Mouse (Mus musculus): ENCODE results near the gene Serpinb1a.
A peak's percentile ranks its signal among the peaks of the same experiment; 100 is the strongest.

Serpinb1a gene

GRCm38 (mm10) chr13:32839314-32839713 lies 11.7 kb downstream of the Serpinb1a start:
- no peak for DNase-seq (ENCODE audit: extremely low spot score, low spot score)

GRCm38 (mm10) chr13:32834513-32834912 lies 16.5 kb downstream of the Serpinb1a start:
- DNase-seq (ENCODE audit: extremely low spot score, low spot score): no peak

DNA sequence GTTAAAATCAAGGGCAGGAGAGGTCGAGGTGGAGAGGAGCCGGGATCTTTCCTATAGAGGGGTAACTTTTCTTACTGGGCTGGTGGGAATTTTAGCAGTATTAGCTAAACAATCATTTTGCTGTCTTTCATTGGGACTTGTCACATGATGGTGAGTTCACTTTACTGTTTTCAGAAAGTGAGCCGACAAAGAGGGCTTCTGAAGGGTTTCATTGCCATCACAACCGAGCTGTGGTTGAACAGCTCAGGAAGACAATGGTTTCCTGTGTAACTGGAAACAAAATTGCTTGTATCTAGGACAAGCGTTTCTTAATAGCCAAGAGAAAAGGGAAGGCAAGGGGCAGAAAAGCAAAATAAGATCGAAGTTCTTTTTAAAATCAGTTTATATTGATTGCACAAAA lies 17.7 kb downstream of the Serpinb1a start:
- no peak for DNase-seq (ENCODE audit: extremely low spot score, low spot score)

DNA sequence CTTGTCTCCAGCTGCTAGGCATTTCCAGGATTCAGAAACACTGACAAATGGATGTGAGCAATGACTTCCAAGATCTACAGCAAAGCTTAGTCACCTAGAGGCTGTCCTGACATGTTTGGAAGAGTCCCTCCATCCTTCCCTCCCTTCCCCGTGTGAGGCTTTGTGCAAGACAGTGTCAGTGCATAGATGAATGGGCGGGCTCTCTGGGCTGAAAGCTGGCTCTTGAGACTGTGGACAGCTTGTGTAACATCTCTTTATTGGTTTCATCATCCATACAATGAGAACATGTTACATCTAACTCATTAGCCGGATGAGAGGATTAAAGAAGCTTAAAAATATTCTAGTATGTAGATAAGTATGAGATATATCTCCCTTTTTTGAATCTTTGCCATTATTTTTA lies 18.2 kb downstream of the Serpinb1a start:
- no peak for DNase-seq (ENCODE audit: extremely low spot score, low spot score)

DNA sequence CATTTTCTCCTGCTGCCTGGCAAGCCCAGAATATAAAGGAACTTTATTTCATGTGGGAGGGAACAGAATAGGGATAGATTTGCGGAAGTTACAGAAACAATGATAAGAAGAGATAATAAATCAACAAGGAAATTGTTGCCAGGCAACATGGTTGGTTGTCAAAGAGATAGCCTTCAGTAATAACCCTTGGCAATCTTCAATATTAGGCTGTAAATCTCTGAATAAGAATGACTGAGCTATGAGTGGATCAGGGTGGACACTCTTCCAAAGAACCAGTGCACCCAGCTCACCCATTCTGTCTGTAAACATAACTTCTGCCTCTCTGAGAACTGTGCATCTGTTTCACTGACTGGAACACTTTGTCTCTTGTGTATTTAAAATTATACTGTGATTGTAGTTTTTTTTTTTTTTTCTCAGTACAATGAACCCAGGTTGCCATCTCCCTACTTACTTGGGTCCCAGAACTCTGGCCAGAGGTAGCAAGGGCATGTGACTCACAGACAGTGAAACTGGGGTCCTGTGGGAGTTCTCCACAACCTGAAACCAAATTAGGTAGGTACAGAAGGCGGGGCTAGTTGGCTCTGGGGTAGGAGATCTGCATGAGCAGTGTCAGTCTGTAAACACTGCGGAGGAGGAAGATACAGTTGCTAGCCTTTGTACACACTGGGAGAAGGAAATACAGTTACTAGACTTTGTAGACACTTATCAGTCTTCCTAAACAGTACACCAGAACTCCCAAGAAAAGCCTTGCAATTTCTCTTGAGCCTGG lies 19.3 kb downstream of the Serpinb1a start:
- no peak for DNase-seq (ENCODE audit: extremely low spot score, low spot score)

GRCm38 (mm10) chr13:32828886-32829285 lies 22.1 kb downstream of the Serpinb1a start:
- no peak for DNase-seq (ENCODE audit: extremely low spot score, low spot score)

DNA sequence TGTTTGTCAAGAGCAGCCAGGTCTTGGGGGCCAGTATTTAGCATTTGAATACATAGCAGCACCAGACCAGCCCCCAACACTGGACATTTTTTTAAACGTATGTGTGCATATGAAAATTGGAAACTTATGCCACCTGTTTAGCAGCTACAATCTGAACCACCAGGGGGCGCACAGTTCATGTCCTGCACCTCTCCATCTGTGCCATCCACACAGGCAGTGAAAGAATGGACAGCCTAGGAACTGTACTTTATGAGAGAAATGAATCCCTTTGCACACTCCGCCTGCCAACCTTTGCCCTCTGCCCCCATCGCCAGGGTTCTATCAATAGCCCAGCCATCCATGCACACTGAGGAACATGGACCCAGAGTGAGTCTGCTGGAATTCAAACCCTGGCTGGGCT lies 23.0 kb downstream of the Serpinb1a start:
- DNase-seq (ENCODE audit: extremely low spot score, low spot score): peak; percentile 57

GRCm38 (mm10) chr13:32827111-32827822 lies 23.7 kb downstream of the Serpinb1a start:
- no peak for DNase-seq (ENCODE audit: extremely low spot score, low spot score)

DNA sequence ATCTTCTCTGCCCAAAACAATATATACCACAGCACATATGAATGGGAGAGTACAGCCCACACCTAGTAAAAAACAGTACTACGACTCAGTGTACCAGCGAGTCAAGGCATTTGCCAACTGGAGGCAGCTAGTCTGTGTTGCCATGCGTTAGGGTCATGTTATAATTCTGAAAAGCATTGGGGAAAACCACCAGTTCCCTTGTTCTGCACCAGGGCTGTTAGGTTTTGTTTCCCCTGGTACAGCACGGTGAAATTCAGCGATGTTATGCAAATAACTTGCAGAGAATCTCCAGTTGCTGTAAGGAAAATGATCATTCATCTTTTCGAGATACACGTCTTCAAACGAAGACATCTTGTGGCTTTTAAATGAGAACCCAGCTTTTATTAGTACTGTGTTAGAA lies 25.4 kb downstream of the Serpinb1a start:
- no peak for DNase-seq (ENCODE audit: extremely low spot score, low spot score)

DNA sequence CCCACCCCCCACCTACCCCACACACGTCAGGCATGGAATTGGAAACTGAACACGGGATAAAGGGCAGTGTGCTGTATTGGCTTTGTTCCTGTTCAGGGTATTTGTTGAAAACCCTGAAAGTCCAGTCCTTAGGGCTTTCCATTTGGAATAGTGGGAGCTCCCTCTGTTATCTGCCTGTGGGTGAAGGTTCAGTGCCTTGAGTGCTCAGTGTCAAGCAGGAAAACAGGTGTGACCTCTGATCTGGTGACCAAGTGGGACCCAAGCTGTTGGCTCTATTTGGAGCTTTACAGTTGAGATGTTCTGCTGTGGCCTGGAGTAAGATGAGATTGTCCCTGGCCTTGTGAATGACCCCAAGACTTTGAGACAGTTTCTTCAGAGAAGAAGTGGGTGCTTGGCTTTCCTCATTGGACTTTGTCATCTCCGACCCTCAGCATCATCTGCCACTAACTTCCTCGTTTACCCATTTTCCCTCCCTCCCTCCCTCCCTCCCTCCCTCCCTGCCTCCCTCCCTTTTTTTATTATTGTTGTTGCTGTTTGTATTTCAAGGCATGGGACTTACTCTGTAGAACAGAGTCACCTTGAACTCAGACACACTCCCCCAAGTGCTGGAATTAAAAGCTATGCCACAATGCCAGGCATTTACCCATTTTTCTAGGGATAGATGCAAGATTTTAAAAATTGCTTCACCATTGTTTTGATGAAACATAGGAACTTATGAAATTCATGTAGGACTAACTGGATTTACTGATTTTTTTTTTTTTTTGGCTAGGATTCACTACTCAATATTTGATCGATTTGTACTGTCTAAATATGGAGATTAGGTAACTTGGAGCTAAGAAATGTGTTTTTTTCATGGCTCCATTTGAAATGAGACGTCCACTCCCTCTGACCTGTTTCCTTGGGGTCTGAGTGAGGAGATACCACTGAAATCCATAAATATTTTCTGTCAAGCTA lies 26.3 kb downstream of the Serpinb1a start:
- DNase-seq (ENCODE audit: extremely low spot score, low spot score): no peak

DNA sequence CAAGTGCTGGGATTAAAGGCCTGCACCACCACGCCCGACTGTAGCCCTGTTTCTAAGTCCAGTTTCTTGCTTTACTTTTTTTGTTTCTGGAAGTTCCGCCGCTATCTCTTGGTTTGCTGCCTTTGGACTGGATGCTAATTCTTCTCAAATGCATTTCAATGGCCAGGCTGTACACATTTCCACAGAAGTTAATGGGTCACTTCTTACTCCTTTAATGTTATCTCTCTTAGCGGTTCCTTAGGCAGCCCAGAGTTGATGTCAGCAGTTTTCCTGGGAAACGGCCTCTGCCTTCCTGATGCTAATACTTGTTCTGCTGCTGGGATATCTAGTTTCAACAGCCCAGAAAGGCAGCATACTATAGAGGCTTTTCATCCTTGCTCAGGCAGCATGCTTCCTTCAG lies 27.9 kb downstream of the Serpinb1a start:
- no peak for DNase-seq (ENCODE audit: extremely low spot score, low spot score)

- DNase-seq (ENCODE audit: extremely low spot score, low spot score): no peak
Measured at GRCm38 (mm10) chr13:32821671-32822070, 29.3 kb downstream of the Serpinb1a start.

DNA sequence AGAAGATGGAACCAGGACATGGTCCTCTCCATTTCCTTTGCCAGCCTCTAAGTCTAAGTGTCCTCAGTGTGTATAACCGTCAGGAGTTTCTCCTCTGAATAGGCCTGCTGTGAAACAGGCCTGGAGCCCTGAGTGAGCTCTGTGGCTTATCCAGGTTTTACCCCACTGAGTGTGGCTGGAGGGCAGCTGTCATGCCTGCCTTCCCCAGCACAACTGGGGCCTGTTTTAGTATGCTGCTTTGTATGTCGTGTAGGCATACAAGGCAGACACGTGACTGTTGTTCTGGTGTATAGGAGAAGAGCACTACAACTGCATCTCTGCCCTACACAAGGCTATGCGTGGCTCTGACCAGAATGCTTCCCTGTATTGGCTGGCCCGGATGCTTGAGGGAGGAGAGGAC lies 31.1 kb downstream of the Serpinb1a start:
- DNase-seq (ENCODE audit: extremely low spot score, low spot score): no peak

DNA sequence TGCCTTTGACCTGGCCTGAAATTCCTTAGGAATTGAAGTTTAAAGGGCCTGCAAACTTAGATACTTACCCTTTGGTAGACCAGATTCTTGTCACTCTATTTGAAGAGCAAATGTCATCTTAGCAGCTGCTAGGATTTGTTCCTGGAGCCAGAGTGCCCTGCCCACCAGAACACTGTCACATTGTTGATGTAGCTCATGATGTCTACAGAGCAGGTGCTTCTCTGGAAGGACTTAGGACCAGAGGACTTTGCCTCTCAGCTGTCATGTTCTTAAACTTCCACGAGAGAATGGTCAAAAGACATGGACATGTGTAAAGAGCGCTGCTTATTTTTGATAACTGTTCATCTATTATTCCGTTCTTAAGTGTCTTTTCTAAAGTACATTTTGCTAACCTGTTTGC lies 31.7 kb downstream of the Serpinb1a start:
- DNase-seq (ENCODE audit: extremely low spot score, low spot score): no peak

DNA sequence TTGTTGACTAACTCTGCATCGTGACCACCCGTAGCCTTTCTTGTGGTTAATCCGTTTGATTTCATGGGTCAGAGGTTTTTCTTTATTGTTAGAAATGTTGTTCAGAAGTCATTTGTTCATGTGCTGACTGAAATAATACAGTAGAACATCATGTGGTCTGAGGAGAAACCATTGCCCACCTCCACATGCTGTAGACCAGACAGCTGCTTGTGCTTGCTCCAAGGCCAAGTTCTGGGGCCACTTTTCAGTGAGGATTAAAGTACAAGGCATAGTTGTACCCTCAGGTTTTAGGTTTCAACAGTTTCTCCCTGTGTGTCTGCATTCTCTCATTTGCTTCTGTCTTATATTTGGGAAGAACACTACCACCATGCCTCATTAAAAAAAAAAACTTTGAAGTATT lies 43.4 kb downstream of the Serpinb1a start:
- DNase-seq (ENCODE audit: extremely low spot score, low spot score): no peak

GRCm38 (mm10) chr13:32806820-32807219 lies 44.2 kb downstream of the Serpinb1a start:
- no peak for DNase-seq (ENCODE audit: extremely low spot score, low spot score)

DNA sequence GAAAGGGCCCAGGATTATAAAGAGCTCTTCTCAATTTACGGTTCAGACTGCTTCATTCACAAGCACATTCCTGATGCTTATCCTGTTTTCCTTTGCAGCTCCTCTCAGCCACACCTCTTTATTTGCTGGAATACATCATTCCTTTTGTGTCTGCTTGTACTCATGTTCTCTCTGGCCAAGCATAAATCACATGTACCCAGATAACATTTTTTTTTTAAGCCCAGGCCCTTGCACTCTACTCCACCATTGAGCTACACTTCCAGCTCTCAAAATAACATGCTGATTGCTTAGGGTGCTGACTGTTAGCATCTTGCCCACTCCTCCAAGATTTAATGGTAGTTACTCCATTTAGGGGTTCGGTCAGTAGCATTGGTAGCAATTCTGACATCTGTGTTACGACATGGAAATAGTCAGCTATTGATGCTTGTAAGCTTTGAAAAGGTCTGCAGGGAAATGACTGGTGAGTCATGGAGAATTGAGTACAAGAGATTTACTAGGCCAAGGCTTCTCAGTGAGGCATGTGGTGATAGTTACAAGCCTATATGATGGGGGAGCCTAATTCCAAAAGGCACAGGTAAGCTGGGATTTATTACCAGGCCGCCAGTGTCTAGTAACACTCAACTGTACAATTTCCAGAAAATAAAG lies 47.2 kb downstream of the Serpinb1a start:
- no peak for DNase-seq (ENCODE audit: extremely low spot score, low spot score)

- peak; percentile 72 for DNase-seq (ENCODE audit: extremely low spot score, low spot score)
Measured at GRCm38 (mm10) chr13:32802259-32803081, 48.5 kb downstream of the Serpinb1a start, which contains the start of gene D930007J09Rik. Gene D930007J09Rik (minus strand): TSS chr13:32802849.

GRCm38 (mm10) chr13:32801693-32802221 lies 49.2 kb downstream of the Serpinb1a start, which contains the start of gene Wrnip1:
Gene Wrnip1 (plus strand): TSS chr13:32802038.
- DNase-seq (ENCODE audit: extremely low spot score, low spot score): peak; percentile 93

DNA sequence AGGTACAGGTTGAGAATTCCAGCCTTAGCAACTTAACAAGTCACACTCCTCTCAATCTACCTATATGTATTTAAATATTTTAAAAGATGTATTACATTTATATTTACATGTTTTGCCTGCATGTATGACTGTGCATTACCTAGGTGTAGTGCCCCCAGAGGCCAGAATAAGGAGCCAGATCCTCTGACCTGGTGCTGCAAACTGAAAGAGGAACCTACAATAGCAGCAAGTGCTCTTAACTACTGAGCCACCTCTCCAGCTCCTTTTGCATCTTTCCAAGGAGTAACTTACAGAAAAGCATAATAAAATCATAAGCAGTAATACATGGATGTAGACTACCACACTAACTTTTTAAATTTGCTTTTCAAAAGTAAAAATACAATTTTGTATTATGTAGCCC lies 50.1 kb downstream of the Serpinb1a start:
- no peak for DNase-seq (ENCODE audit: extremely low spot score, low spot score)
